In the genomic region with DNA sequence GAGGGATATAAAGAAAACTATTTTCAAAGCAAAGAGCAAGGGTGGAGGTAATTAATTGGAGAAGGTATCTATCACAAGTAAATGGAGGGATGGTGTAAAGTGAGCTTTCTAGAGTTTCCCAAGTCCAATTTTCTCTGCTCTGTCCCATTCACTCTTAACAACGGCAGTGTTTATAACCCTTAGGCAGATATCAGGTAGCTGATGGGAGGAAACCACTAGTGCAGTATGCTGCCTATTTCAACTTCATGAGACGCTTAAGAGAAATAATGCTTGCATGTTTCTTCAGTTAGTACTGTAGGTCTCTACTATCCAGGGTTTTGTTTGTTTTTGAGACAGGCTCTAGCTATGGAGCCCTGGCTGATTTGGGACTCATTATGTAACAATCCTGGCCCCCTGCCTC, we compare ENCODE assay signal across 12 mouse cellular contexts. TPM values are rescaled to one million over a fixed set of nuclear protein-coding genes. Genes with fewer than 3 reads are reported as not detected.
DNase-seq lines count a peak whose midpoint lies in the region; ATAC-seq and TF ChIP-seq lines count a peak whose summit lies in the region.
"Had no signal": no experiment of that assay in that cellular context is flagged by ENCODE, and none has a peak within 500 bp of the region (broad histone marks: within the 10 kb centered on the region; RNA-seq: fewer than 3 reads in every experiment).

No protein-coding gene starts in this region.

- 74% methylated on average over 2 of the region's 2 CpGs for WGBS in forebrain, embryonic 11.5 days
- WGBS in forebrain, postnatal 0 days, result 83% methylated on average over 2 of the region's 2 CpGs
- 54% methylated on average over 2 of the region's 2 CpGs for WGBS in lung, embryonic 16.5 days
- 47% methylated on average over 2 of the region's 2 CpGs for WGBS in embryonic facial prominence, embryonic 13.5 days
- 38% methylated on average over 2 of the region's 2 CpGs for WGBS in liver, embryonic 14.5 days (ENCODE audit: insufficient replicate concordance)

- H3K27me3 ChIP-seq in forebrain, embryonic 11.5 days (ENCODE audit: control insufficient read depth, insufficient read depth, low read length), result no peaks in the 10 kb centered on the region
- no peaks in the 10 kb centered on the region for H3K27me3 ChIP-seq in forebrain, postnatal 0 days (ENCODE audit: insufficient read depth, low read length)
- no peaks in the 10 kb centered on the region for H3K27me3 ChIP-seq in lung, embryonic 16.5 days (ENCODE audit: control insufficient read depth, insufficient read depth, low read depth, low read length)
- H3K27me3 ChIP-seq in embryonic facial prominence, embryonic 13.5 days, result no peaks in the 10 kb centered on the region
- no peaks in the 10 kb centered on the region for H3K27me3 ChIP-seq in liver, embryonic 14.5 days (ENCODE audit: control insufficient read depth, insufficient read depth, low read length)

- peak overlapping the region; percentile 43; the same call in 1 of the 2 replicates for H3K27ac ChIP-seq in forebrain, embryonic 11.5 days (ENCODE audit: low read depth, low read length)
- H3K27ac ChIP-seq in forebrain, postnatal 0 days (ENCODE audit: low read depth, low read length), result no peak overlapping the region
- peak overlapping the region; percentile 30; the same call in 1 of the 2 replicates for H3K27ac ChIP-seq in lung, embryonic 16.5 days (ENCODE audit: low read length)
- H3K27ac ChIP-seq in embryonic facial prominence, embryonic 13.5 days, result peak overlapping the region; percentile 84
- peak overlapping the region; percentile 100 for H3K27ac ChIP-seq in liver, embryonic 14.5 days

- no peak for TF ChIP-seq CTCF in forebrain, postnatal 0 days (IDR thresholded peaks at IDR 0.05; ENCODE audit: low read depth)
- no peak for TF ChIP-seq CTCF in liver, embryonic 14.5 days (IDR thresholded peaks at IDR 0.05; ENCODE audit: low read depth)

- DNase-seq in forebrain, embryonic 11.5 days (ENCODE audit: low spot score), result no peak
- no peak for DNase-seq in forebrain, postnatal 0 days
- no peak for DNase-seq in lung, postnatal 14 days
- no peak for DNase-seq in liver, embryonic 14.5 days (ENCODE audit: low read depth in 3 of 3, low spot score in 3 of 3)
- DNase-seq in thymus, postnatal 25 days, result no peak
- no peak for DNase-seq in layer of hippocampus, postnatal 36 days
- DNase-seq: cerebellum, postnatal 25 days; heart, adult 11 months had no signal

- no peak overlapping the region for H3K4me3 ChIP-seq in forebrain, embryonic 11.5 days (ENCODE audit: low read depth, low read length)
- no peak overlapping the region for H3K4me3 ChIP-seq in forebrain, postnatal 0 days (ENCODE audit: low read depth, low read length)
- H3K4me3 ChIP-seq in lung, embryonic 16.5 days (ENCODE audit: low read length), result no peak overlapping the region
- no peak overlapping the region for H3K4me3 ChIP-seq in embryonic facial prominence, embryonic 13.5 days
- H3K4me3 ChIP-seq in liver, embryonic 14.5 days (ENCODE audit: insufficient read depth in 1 of 2, low read depth in 2 of 2, low read length in 2 of 2), result peak overlapping the region in 1 of 2 experiments; percentile 42; a peak in 3 of 4 replicates

- no peak overlapping the region for H3K9ac ChIP-seq in forebrain, embryonic 11.5 days (ENCODE audit: low read length)
- H3K9ac ChIP-seq in forebrain, postnatal 0 days, result no peak overlapping the region
- no peak overlapping the region; the same call in 1 of the 2 replicates for H3K9ac ChIP-seq in lung, embryonic 16.5 days (ENCODE audit: low read length)
- H3K9ac ChIP-seq in embryonic facial prominence, embryonic 13.5 days, result no peak overlapping the region
- peak overlapping the region; percentile 78 for H3K9ac ChIP-seq in liver, embryonic 14.5 days (replicated peaks)

- no peak for TF ChIP-seq EP300 in liver, embryonic 14.5 days (IDR thresholded peaks at IDR 0.05; ENCODE audit: low read depth)

- no peak overlapping the region for H3K4me2 ChIP-seq in forebrain, embryonic 11.5 days (ENCODE audit: low read depth, low read length, severe bottlenecking)
- no peak overlapping the region for H3K4me2 ChIP-seq in forebrain, postnatal 0 days (ENCODE audit: low read depth)
- no peak overlapping the region for H3K4me2 ChIP-seq in lung, embryonic 16.5 days (ENCODE audit: low read depth, low read length)
- H3K4me2 ChIP-seq in embryonic facial prominence, embryonic 13.5 days, result no peak overlapping the region
- H3K4me2 ChIP-seq in liver, embryonic 14.5 days (ENCODE audit: low read depth), result peak overlapping the region; percentile 72

- H3K36me3 ChIP-seq in forebrain, embryonic 11.5 days (ENCODE audit: control insufficient read depth, insufficient read depth, low read length), result no peaks in the 10 kb centered on the region
- no peaks in the 10 kb centered on the region for H3K36me3 ChIP-seq in forebrain, postnatal 0 days (ENCODE audit: insufficient read depth)
- H3K36me3 ChIP-seq in lung, embryonic 16.5 days (ENCODE audit: control insufficient read depth, insufficient read depth, low read length), result no peaks in the 10 kb centered on the region
- no peaks in the 10 kb centered on the region for H3K36me3 ChIP-seq in embryonic facial prominence, embryonic 13.5 days
- H3K36me3 ChIP-seq in liver, embryonic 14.5 days (replicated peaks; ENCODE audit: control insufficient read depth, insufficient read depth, low read depth), result no peaks in the 10 kb centered on the region

- ATAC-seq in forebrain, embryonic 11.5 days (replicated peaks; ENCODE audit: low FRiP score), result no peak
- ATAC-seq in forebrain, postnatal 0 days, result no peak
- ATAC-seq in lung, embryonic 16.5 days (ENCODE audit: low read depth), result no peak
- ATAC-seq in embryonic facial prominence, embryonic 13.5 days (ENCODE audit: insufficient number of reproducible peaks, insufficient read depth, low FRiP score, low TSS enrichment, low read depth), result no peak
- ATAC-seq in liver, embryonic 14.5 days (ENCODE audit: insufficient read depth), result no peak
- ATAC-seq: hindbrain, embryonic 16.5 days had no signal

- H3K9me3 ChIP-seq in forebrain, embryonic 11.5 days (ENCODE audit: control insufficient read depth, low read length), result no peaks in the 10 kb centered on the region
- H3K9me3 ChIP-seq in forebrain, postnatal 0 days (ENCODE audit: low read length), result no peaks in the 10 kb centered on the region
- H3K9me3 ChIP-seq in lung, embryonic 16.5 days (ENCODE audit: control insufficient read depth, low read length), result no peaks in the 10 kb centered on the region
- no peaks in the 10 kb centered on the region for H3K9me3 ChIP-seq in embryonic facial prominence, embryonic 13.5 days
- no peaks in the 10 kb centered on the region for H3K9me3 ChIP-seq in liver, embryonic 14.5 days (ENCODE audit: control insufficient read depth, low read length)

- peaks cover 2% of the 10 kb centered on the region; the same call in 1 of the 2 replicates for H3K4me1 ChIP-seq in forebrain, embryonic 11.5 days (replicated peaks; ENCODE audit: control insufficient read depth, insufficient read depth, low read length)
- peaks cover 17% of the 10 kb centered on the region for H3K4me1 ChIP-seq in forebrain, postnatal 0 days (ENCODE audit: insufficient read depth)
- peaks cover 29% of the 10 kb centered on the region for H3K4me1 ChIP-seq in lung, embryonic 16.5 days (replicated peaks; ENCODE audit: control insufficient read depth, insufficient read depth, low read length)
- H3K4me1 ChIP-seq in embryonic facial prominence, embryonic 13.5 days, result peaks cover 35% of the 10 kb centered on the region
- H3K4me1 ChIP-seq in liver, embryonic 14.5 days (replicated peaks; ENCODE audit: control insufficient read depth in 2 of 2, insufficient read depth in 2 of 2, low read length in 1 of 2), result peaks cover 18 to 34% of the 10 kb centered on the region in 2 experiments

RNA-seq across cellular contexts. Expression of a gene that starts 1.7 kb away (rescaled TPM):
- polyA plus RNA-seq in forebrain, embryonic 11.5 days (2014; fragmentation: Nextera tagmentation; extraction: Ambion mirVana), result 5.4 and 11.9 TPM in 2 replicates
- 233 and 262 TPM in 2 replicates for total RNA-seq in forebrain, postnatal 0 days (2014; rRNA removed)
- polyA plus RNA-seq in forebrain, postnatal 0 days (2015; fragmentation: Nextera tagmentation; extraction: Ambion mirVana), result 0.40 TPM in 1 of 2 replicates, not detected in the other
- 6.6 and 7.3 TPM in 2 replicates for polyA plus RNA-seq in lung, embryonic 16.5 days (2015; fragmentation: Nextera tagmentation; extraction: Ambion mirVana)
- polyA plus RNA-seq in embryonic facial prominence, embryonic 13.5 days (2015; fragmentation: Nextera tagmentation; extraction: Ambion mirVana), result 9.5 and 15.3 TPM in 2 replicates
- 17.7 and 25.1 TPM in 2 replicates for polyA plus RNA-seq in liver, embryonic 14.5 days (2012; rRNA removed)
- 1.0 and 3.1 TPM in 2 replicates for polyA plus RNA-seq in liver, embryonic 14.5 days (2014; fragmentation: Nextera tagmentation; extraction: Ambion mirVana)
- 10 to 100 TPM; 30.5 to 35.2 TPM for total RNA-seq in layer of hippocampus, postnatal 36 days (2021)

RNA-seq across cellular contexts. Expression of a gene that starts 2.0 kb away (rescaled TPM):
- polyA plus RNA-seq in forebrain, embryonic 11.5 days (2014; fragmentation: Nextera tagmentation; extraction: Ambion mirVana), result 5.6 TPM in 1 of 2 replicates, not detected in the other
- 9.2 and 47.2 TPM in 2 replicates for total RNA-seq in forebrain, postnatal 0 days (2014; rRNA removed)
- 1.6 and 1.9 TPM in 2 replicates for polyA plus RNA-seq in forebrain, postnatal 0 days (2015; fragmentation: Nextera tagmentation; extraction: Ambion mirVana)
- 2.3 and 15.3 TPM in 2 replicates for polyA plus RNA-seq in lung, embryonic 16.5 days (2015; fragmentation: Nextera tagmentation; extraction: Ambion mirVana)
- polyA plus RNA-seq in embryonic facial prominence, embryonic 13.5 days (2015; fragmentation: Nextera tagmentation; extraction: Ambion mirVana), result 5.2 and 5.4 TPM in 2 replicates
- polyA plus RNA-seq in liver, embryonic 14.5 days (2012; rRNA removed), result 8.7 and 17.9 TPM in 2 replicates
- 12.0 TPM in 2 replicates for polyA plus RNA-seq in liver, embryonic 14.5 days (2014; fragmentation: Nextera tagmentation; extraction: Ambion mirVana)
- 10 to 100 TPM; 11.4 to 25.4 TPM for total RNA-seq in layer of hippocampus, postnatal 36 days (2021)
- polyA plus RNA-seq: hindbrain, embryonic 16.5 days; urinary bladder, adult 2 months had no signal

RNA-seq across cellular contexts. Expression of a gene that starts 3.7 kb away (rescaled TPM):
- 52.1 and 59.1 TPM in 2 replicates for polyA plus RNA-seq in forebrain, embryonic 11.5 days (2014; fragmentation: Nextera tagmentation; extraction: Ambion mirVana)
- total RNA-seq in forebrain, postnatal 0 days (2014; rRNA removed), result 26.4 and 44.9 TPM in 2 replicates
- 4.2 and 5.8 TPM in 2 replicates for polyA plus RNA-seq in forebrain, postnatal 0 days (2015; fragmentation: Nextera tagmentation; extraction: Ambion mirVana)
- polyA plus RNA-seq in lung, embryonic 16.5 days (2015; fragmentation: Nextera tagmentation; extraction: Ambion mirVana), result 23.6 and 24.3 TPM in 2 replicates
- polyA plus RNA-seq in embryonic facial prominence, embryonic 13.5 days (2015; fragmentation: Nextera tagmentation; extraction: Ambion mirVana), result 26.0 and 31.3 TPM in 2 replicates
- 66.4 and 87.2 TPM in 2 replicates for polyA plus RNA-seq in liver, embryonic 14.5 days (2012; rRNA removed)
- 36.5 and 47.8 TPM in 2 replicates for polyA plus RNA-seq in liver, embryonic 14.5 days (2014; fragmentation: Nextera tagmentation; extraction: Ambion mirVana)
- 10 to 100 TPM; 72.6 to 72.8 TPM for total RNA-seq in layer of hippocampus, postnatal 36 days (2021)

RNA-seq across cellular contexts. Expression of a gene that starts 5.3 kb away (rescaled TPM):
- polyA plus RNA-seq in forebrain, embryonic 11.5 days (2014; fragmentation: Nextera tagmentation; extraction: Ambion mirVana), result 64.5 and 67.2 TPM in 2 replicates
- total RNA-seq in forebrain, postnatal 0 days (2014; rRNA removed), result 193 and 206 TPM in 2 replicates
- polyA plus RNA-seq in forebrain, postnatal 0 days (2015; fragmentation: Nextera tagmentation; extraction: Ambion mirVana), result 4.8 and 8.3 TPM in 2 replicates
- 36.8 and 53.7 TPM in 2 replicates for polyA plus RNA-seq in lung, embryonic 16.5 days (2015; fragmentation: Nextera tagmentation; extraction: Ambion mirVana)
- polyA plus RNA-seq in embryonic facial prominence, embryonic 13.5 days (2015; fragmentation: Nextera tagmentation; extraction: Ambion mirVana), result 78.1 and 82.3 TPM in 2 replicates
- 35.2 and 55.3 TPM in 2 replicates for polyA plus RNA-seq in liver, embryonic 14.5 days (2012; rRNA removed)
- polyA plus RNA-seq in liver, embryonic 14.5 days (2014; fragmentation: Nextera tagmentation; extraction: Ambion mirVana), result 15.5 and 18.0 TPM in 2 replicates
- total RNA-seq in layer of hippocampus, postnatal 36 days (2021), result 10 to 100 TPM; 13.7 to 21.6 TPM

RNA-seq across cellular contexts. Expression of a gene that starts 5.6 kb away (rescaled TPM):
- polyA plus RNA-seq in forebrain, embryonic 11.5 days (2014; fragmentation: Nextera tagmentation; extraction: Ambion mirVana), result 9.6 and 11.7 TPM in 2 replicates
- total RNA-seq in forebrain, postnatal 0 days (2014; rRNA removed), result 246 and 305 TPM in 2 replicates
- polyA plus RNA-seq in forebrain, postnatal 0 days (2015; fragmentation: Nextera tagmentation; extraction: Ambion mirVana), result 1.6 and 3.7 TPM in 2 replicates
- polyA plus RNA-seq in lung, embryonic 16.5 days (2015; fragmentation: Nextera tagmentation; extraction: Ambion mirVana), result 12.9 and 16.4 TPM in 2 replicates
- 12.2 and 14.3 TPM in 2 replicates for polyA plus RNA-seq in embryonic facial prominence, embryonic 13.5 days (2015; fragmentation: Nextera tagmentation; extraction: Ambion mirVana)
- 21.4 and 38.1 TPM in 2 replicates for polyA plus RNA-seq in liver, embryonic 14.5 days (2012; rRNA removed)
- 11.2 and 12.4 TPM in 2 replicates for polyA plus RNA-seq in liver, embryonic 14.5 days (2014; fragmentation: Nextera tagmentation; extraction: Ambion mirVana)
- 10 to 100 TPM; 12.5 to 16.9 TPM for total RNA-seq in layer of hippocampus, postnatal 36 days (2021)
